Mouse (Mus musculus) G1E (cell line): ENCODE data around the gene Trak1. TPM values are rescaled to one million over a fixed set of nuclear protein-coding genes. Genes with fewer than 3 reads are reported as not detected.

Experiments
- ATAC-seq: 2 replicates; pipeline ENCODE4 v1.8.0; 2016; ENCODE audit warnings: mild to moderate bottlenecking; ENCODE audit not compliant: insufficient number of reproducible peaks, poor library complexity, low FRiP score, severe bottlenecking; ENCODE audit errors: extremely low read depth
- DNase-seq: peaks from one replicate; pipeline ENCODE4 v3.0.0; 2012; ENCODE audit warnings: low spot score
- H3K27me3 ChIP-seq: 2 replicates; pipeline ENCODE4 v1.6.1; 2012; ENCODE audit warnings: mild to moderate bottlenecking, low read length, inconsistent platforms; ENCODE audit not compliant: insufficient read depth
- H3K36me3 ChIP-seq: replicated peaks from 2 replicates; pipeline ENCODE3; 2012; ENCODE audit warnings: mild to moderate bottlenecking, inconsistent platforms
- H3K4me1 ChIP-seq: 2 replicates; pipeline ENCODE4 v1.6.1; 2012; ENCODE audit warnings: low read depth, low read length, inconsistent platforms, mixed read lengths; ENCODE audit not compliant: insufficient read depth
- H3K4me3 ChIP-seq: 2 replicates; pipeline ENCODE4 v1.5.1; 2012; ENCODE audit warnings: low read depth, mild to moderate bottlenecking, inconsistent platforms, low read length, moderate library complexity, mixed read lengths
- H3K9me3 ChIP-seq: replicated peaks from 2 replicates; pipeline ENCODE4 v1.6.1; 2012; ENCODE audit warnings: inconsistent platforms
- CTCF ChIP-seq: IDR thresholded peaks from 2 replicates; pipeline ENCODE4 v1.5.1; 2012; ENCODE audit warnings: low read depth, low read length, inconsistent platforms, mixed read lengths
- GATA1 ChIP-seq: IDR thresholded peaks from 2 replicates; pipeline ENCODE4 v1.6.1; 2012; ENCODE audit warnings: borderline replicate concordance, low read length, inconsistent platforms, mixed read lengths
- GATA2 ChIP-seq: IDR thresholded peaks from 2 replicates; pipeline ENCODE4 v1.6.1; 2012; ENCODE audit warnings: low read depth, low read length, inconsistent platforms, borderline replicate concordance
- POLR2AphosphoS5 ChIP-seq: IDR thresholded peaks from 2 replicates; pipeline ENCODE4 v1.6.1; 2012; ENCODE audit warnings: low read depth, low read length, inconsistent platforms; ENCODE audit not compliant: insufficient replicate concordance
- TAL1 ChIP-seq: conservative IDR thresholded peaks from 2 replicates; pipeline ENCODE4 v1.6.1; 2012; ENCODE audit warnings: low read depth, low read length, inconsistent platforms, mixed read lengths
- polyA plus RNA-seq: library from polyadenylated mRNA; stranded (reverse); fragments of >175 nt; gene quantifications from 2 replicates; pipeline ENCODE4 v1.2.3, GENCODE M21; 2012
- total RNA-seq, 2 experiments: library from RNA; stranded (forward) in 1 of 2; stranded (reverse) in 1 of 2; fragments of 200-1000 nt in 1 of 2; fragments of >200 nt in 1 of 2; fragmentation: Nextera tagmentation in 1 of 2; gene quantifications; 2 replicates each; pipeline ENCODE4 v1.2.3; 2014 to 2017

Trak1 gene
- total and polyA plus RNA-seq, 3 experiments: 13.6 to 35.7 (median 21.3) TPM

DNA sequence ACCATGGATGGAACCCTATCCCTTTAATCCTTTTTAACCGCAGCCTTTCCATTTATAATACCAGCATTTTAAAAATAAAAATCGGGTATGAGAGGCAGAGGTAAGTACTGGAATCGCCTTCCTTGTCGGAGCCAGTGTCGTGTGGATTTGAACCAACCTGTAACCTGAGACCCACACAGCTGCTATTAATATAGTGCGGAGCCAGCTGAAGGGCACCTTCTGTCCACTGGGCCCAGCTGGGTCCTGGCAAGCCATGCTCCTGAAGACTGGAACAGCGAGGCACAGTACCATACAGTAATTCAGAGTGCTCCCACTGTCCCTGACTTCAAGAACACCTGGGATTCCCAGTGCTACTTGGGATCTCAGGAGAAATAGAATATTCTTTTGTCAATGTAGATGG, 44.5 kb downstream of the Trak1 start:
- no peak for DNase-seq
- H3K9me3 ChIP-seq: no peaks in the 10 kb centered on the region
- TF ChIP-seq TAL1 (no peak), POLR2AphosphoS5 (no peak), CTCF (no peak), GATA1 (no peak), GATA2 (no peak)
- H3K27me3 ChIP-seq: no peaks in the 10 kb centered on the region
- no peak for ATAC-seq
- peaks cover 35% of the 10 kb centered on the region for H3K36me3 ChIP-seq
- H3K4me1 ChIP-seq: peaks cover 17% of the 10 kb centered on the region
- H3K4me3 ChIP-seq: no peak overlapping the region

DNA sequence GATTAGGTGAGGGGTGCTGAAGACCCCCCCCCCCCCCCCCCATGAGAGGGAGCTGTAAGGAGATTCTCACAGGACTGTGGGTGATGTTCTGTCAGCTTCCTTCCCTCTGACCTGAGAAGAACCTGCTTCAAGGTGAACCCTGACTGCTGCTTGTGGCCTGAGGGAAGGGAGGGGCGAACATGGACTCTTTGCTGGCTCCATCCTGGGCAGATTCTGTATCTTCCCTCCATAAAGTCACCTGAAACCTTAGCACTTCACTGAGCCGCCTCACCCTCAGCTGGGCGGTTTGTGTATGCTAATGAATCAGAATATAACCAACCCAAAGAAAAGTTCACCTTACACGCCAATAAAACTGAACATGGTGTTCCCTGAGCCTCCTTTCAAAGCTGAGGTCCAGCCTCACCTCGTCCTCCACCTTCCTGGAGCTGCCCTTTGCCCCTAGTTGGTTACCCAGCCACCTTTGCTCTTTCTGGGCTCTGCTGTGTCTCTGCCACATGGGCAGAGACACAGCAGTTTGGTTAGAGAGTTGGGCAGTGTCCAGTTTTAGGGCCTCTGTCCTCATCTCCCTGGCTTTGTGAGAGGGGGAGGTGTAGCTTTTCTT, 45.3 kb downstream of the Trak1 start:
- DNase-seq: no peak
- peaks cover 11% of the 10 kb centered on the region for H3K4me1 ChIP-seq
- no peaks in the 10 kb centered on the region for H3K9me3 ChIP-seq
- no peak for ATAC-seq
- no peaks in the 10 kb centered on the region for H3K27me3 ChIP-seq
- no peak overlapping the region for H3K4me3 ChIP-seq
- peaks cover 33% of the 10 kb centered on the region for H3K36me3 ChIP-seq
- TF ChIP-seq TAL1 (no peak), CTCF (no peak), GATA2 (no peak), POLR2AphosphoS5 (no peak), GATA1 (no peak)

- no peak overlapping the region for H3K4me3 ChIP-seq
- H3K4me1 ChIP-seq: peaks cover 8% of the 10 kb centered on the region
- H3K36me3 ChIP-seq: peaks cover 33% of the 10 kb centered on the region
- H3K27me3 ChIP-seq: no peaks in the 10 kb centered on the region
- H3K9me3 ChIP-seq: no peaks in the 10 kb centered on the region
- no peak for DNase-seq
- no peak for TF ChIP-seq CTCF
- no peak for TF ChIP-seq GATA1
- TF ChIP-seq POLR2AphosphoS5: no peak
- TF ChIP-seq GATA2: no peak
- no peak for TF ChIP-seq TAL1
- ATAC-seq: no peak
Measured at GRCm38 (mm10) chr9:121343122-121343876, 46.0 kb downstream of the Trak1 start.

DNA sequence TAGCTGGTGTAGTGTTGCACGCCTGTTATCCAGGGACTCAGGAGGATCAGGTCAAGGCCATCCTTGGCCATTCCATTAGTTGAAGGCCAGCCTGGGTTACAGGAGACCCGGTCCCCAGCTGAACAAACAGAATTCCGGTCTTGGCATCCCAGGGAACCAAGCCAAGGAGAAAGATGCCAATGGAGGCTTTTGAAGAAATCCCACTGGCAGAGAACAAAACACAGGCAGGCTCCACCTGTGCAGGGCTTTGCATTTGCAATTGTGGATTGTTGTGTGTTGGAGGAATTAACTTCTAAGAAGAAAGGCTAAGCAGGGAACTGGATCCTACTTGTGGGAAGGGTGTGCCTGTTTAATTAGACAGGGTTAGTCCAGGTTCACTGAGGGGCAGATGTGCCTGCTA, 47.0 kb downstream of the Trak1 start:
- Histone ChIP-seq H3K4me1 (peaks cover 11% of the 10 kb centered on the region), H3K27me3 (no peaks in the 10 kb centered on the region), H3K9me3 (no peaks in the 10 kb centered on the region), H3K4me3 (no peak overlapping the region), H3K36me3 (peaks cover 33% of the 10 kb centered on the region)
- no peak for DNase-seq
- no peak for ATAC-seq
- no peak for TF ChIP-seq GATA2
- no peak for TF ChIP-seq GATA1
- TF ChIP-seq TAL1: no peak
- no peak for TF ChIP-seq POLR2AphosphoS5
- TF ChIP-seq CTCF: no peak

DNA sequence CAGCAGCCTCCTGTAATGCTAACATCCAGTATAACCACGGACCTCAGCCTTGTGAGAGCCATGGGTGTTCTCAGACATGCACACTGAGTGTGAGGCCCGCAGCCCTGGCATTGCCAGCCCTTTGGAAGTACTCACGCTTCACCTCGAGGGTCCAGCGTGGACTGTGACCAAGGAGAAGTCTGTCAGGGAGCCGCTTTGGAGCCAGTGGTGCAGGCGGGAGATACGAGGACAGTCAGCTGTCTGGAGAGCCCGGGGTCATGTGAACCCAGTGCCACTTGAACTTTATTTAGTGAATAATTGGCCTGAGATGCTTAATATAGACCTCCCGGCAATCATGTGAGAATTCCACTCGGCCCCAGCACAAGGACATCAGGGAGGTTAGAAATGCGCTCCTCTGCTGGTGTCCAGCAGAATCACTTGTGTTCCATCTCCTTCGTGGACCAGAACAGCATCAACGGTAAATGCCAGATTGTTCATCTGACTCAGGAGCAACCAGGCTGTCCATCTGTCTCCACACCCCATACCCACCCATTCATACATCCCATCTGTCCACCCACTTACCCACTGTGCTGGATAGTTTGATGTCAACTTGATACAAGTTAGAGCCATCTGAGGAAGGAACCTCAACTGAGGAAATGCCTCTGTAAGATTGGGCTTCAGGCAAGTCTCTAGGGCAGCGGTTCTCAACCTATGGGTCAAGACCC, 48.3 kb downstream of the Trak1 start:
- no peak for ATAC-seq
- Histone ChIP-seq H3K27me3 (0 out of 2 replicates have a peak, but pooled peaks cover 2% of the 10 kb centered on the region), H3K9me3 (no peaks in the 10 kb centered on the region), H3K4me3 (no peak overlapping the region), H3K36me3 (peaks cover 24% of the 10 kb centered on the region), H3K4me1 (peaks cover 15% of the 10 kb centered on the region)
- no peak for DNase-seq
- no peak for TF ChIP-seq POLR2AphosphoS5
- no peak for TF ChIP-seq CTCF
- TF ChIP-seq GATA2: no peak
- no peak for TF ChIP-seq GATA1
- TF ChIP-seq TAL1: no peak

DNA sequence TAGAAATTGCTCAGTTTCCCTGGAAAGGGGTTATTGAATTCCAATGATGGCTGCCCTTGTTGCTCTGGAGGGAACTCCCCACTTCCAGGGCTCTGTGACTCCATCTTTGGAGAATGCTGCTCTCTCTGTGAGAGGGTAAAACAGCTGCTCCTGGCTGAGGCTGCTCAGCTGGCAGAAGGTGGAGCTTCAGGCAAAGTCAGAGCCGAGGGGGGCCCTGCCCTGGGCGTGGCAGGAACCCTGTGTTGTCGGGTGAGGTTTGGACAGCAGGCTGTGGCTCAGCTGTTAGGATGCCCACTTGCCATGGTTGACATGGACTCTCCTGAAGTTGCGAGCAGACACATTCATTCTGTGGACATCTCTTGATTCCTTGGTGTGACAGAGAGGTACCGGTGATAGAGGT, 49.3 kb downstream of the Trak1 start:
- Histone ChIP-seq H3K36me3 (peaks cover 23% of the 10 kb centered on the region), H3K4me3 (no peak overlapping the region), H3K4me1 (peaks cover 15% of the 10 kb centered on the region), H3K27me3 (0 out of 2 replicates have a peak, but pooled peaks cover 2% of the 10 kb centered on the region), H3K9me3 (no peaks in the 10 kb centered on the region)
- DNase-seq (no peak), ATAC-seq (no peak)
- TF ChIP-seq GATA1: no peak
- no peak for TF ChIP-seq CTCF
- TF ChIP-seq TAL1: no peak
- TF ChIP-seq GATA2: no peak
- no peak for TF ChIP-seq POLR2AphosphoS5
